Mouse (Mus musculus): ENCODE results near the gene Ddr1. TPM values are rescaled to one million over a fixed set of nuclear protein-coding genes. Genes with fewer than 3 reads are reported as not detected.

Gene Ddr1
- polyA plus RNA-seq, 1 experiment from 2014 or later = 89.1 TPM

DNA sequence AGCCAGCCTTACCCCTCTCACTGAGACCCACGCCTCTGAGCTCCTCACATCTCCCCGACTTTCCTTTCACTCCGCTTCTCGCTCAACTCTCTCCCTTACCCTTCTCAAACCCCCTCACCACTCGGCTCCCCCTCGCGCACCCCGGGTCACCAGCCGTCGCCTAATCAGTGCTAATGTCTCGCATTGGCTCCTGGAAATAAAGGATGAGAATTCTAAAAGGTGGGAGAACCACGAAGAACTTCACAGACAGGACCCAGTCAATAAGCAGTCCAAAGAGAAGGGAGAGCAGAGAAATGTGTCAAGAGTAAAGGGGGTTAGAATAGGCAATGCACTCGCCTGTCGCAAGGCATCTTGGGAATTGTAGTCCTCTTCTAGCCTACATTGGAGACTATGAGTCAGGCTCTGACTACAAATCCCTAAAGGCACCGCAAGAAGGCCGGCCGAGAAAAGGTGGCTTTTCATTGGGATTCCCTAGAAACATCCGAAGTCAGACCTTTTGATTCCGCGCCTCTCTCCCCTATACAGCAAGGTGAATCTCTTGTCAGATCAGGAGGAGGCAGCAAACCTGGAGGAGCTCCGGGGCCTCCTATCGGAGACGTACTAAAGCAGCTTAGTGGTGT is 30.9 kb downstream of the Ddr1 start, which contains the start of gene Gtf2h4:
Gene Gtf2h4, minus strand, starts transcription at position 324 of the 620 bp plus-strand sequence.
- no peaks in the 10 kb centered on the region for H3K27me3 ChIP-seq (ENCODE audit: insufficient read depth, low read length)
- H3K36me3 ChIP-seq (ENCODE audit: insufficient read depth, low read length) = no peaks in the 10 kb centered on the region
- peak within 1 kb of the TSS; percentile 69 for H3K9ac ChIP-seq (ENCODE audit: low read depth, low read length)
- TF ChIP-seq CTCF (IDR thresholded peaks at IDR 0.05; ENCODE audit: low read depth) = no peak
- DNase-seq (ENCODE audit: low spot score) (peak; percentile 98), ATAC-seq (replicated peaks; ENCODE audit: low FRiP score, low read depth) (peak; percentile 96)
- peak within 1 kb of the TSS; percentile 79 for H3K4me2 ChIP-seq (ENCODE audit: low read length)
- 1% methylated on average over 23 of the region's 23 CpGs for WGBS
- H3K4me3 ChIP-seq (replicated peaks; ENCODE audit: low read depth, low read length) = peak within 1 kb of the TSS; percentile 55
- H3K4me1 ChIP-seq (replicated peaks; ENCODE audit: insufficient read depth, low read length) = peaks cover 4% of the 10 kb centered on the region; the same call in 1 of the 2 replicates
- H3K27ac ChIP-seq = no peak within 1 kb of the TSS
- H3K9me3 ChIP-seq (replicated peaks; ENCODE audit: low read length) = no peaks in the 10 kb centered on the region

DNA sequence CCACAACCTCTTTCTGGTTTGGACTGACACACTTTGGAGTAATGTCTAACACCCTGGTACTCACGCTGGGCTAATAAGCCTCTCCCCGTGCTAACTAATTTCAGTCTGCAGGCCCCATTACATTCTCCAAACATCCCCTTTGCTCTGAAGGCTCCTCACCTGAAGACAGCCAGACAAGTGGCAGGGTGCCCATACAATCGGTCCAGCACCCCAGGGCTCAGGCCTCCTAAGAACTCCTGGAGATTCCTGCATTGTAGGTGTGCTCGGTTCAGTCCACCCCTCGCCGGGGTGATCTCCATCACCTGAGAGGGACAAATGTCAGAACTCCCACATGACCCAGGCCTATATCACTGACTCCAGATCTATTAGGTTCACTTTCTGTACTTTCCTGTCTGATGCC is 31.9 kb downstream of the Ddr1 start:
- H3K4me1 ChIP-seq (replicated peaks; ENCODE audit: insufficient read depth, low read length) = peaks cover 8% of the 10 kb centered on the region; the same call in 1 of the 2 replicates
- H3K27ac ChIP-seq = no peak overlapping the region
- H3K36me3 ChIP-seq (ENCODE audit: insufficient read depth, low read length) = no peaks in the 10 kb centered on the region
- H3K9me3 ChIP-seq (replicated peaks; ENCODE audit: low read length) = no peaks in the 10 kb centered on the region
- H3K4me3 ChIP-seq (replicated peaks; ENCODE audit: low read depth, low read length) = no peak overlapping the region
- ATAC-seq (replicated peaks; ENCODE audit: low FRiP score, low read depth) = no peak
- H3K27me3 ChIP-seq (ENCODE audit: insufficient read depth, low read length) = no peaks in the 10 kb centered on the region
- TF ChIP-seq CTCF (IDR thresholded peaks at IDR 0.05; ENCODE audit: low read depth) = no peak
- WGBS = 85% methylated on average over 6 of the region's 6 CpGs
- no peak for DNase-seq (ENCODE audit: low spot score)
- H3K9ac ChIP-seq (ENCODE audit: low read depth, low read length) = peak overlapping the region; percentile 69; the same call in 1 of the 2 replicates
- H3K4me2 ChIP-seq (ENCODE audit: low read length) = no peak overlapping the region; the same call in 1 of the 2 replicates

DNA sequence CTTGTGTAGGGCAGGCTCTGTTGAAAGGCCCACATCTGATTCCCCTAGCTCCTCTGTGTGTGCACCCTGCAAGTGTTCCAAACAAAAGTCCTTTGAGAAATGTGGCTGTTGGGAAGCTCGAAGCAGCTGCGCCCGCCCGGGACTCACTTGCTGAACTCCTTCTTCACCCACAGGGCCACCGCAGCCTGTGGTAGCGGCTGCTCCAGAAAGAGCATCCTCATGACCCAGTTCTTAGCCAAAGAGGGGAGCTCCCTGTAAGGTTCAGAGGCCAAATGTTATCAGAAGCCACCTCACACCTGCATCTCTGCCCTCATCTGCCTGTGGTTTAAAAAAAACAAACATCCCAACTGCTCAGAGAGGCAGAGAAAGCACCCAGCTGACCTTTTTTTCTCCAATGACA is 32.6 kb downstream of the Ddr1 start:
- Histone ChIP-seq H3K27ac (no peak overlapping the region), H3K4me3 (replicated peaks; ENCODE audit: low read depth, low read length) (no peak overlapping the region), H3K9me3 (replicated peaks; ENCODE audit: low read length) (no peaks in the 10 kb centered on the region), H3K4me2 (ENCODE audit: low read length) (no peak overlapping the region), H3K9ac (ENCODE audit: low read depth, low read length) (no peak overlapping the region), H3K4me1 (replicated peaks; ENCODE audit: insufficient read depth, low read length) (peaks cover 10% of the 10 kb centered on the region), H3K27me3 (ENCODE audit: insufficient read depth, low read length) (no peaks in the 10 kb centered on the region), H3K36me3 (ENCODE audit: insufficient read depth, low read length) (no peaks in the 10 kb centered on the region)
- TF ChIP-seq CTCF (IDR thresholded peaks at IDR 0.05; ENCODE audit: low read depth) = no peak
- WGBS = 94% methylated on average over 6 of the region's 6 CpGs
- no peak for DNase-seq (ENCODE audit: low spot score)
- no peak for ATAC-seq (replicated peaks; ENCODE audit: low FRiP score, low read depth)

DNA sequence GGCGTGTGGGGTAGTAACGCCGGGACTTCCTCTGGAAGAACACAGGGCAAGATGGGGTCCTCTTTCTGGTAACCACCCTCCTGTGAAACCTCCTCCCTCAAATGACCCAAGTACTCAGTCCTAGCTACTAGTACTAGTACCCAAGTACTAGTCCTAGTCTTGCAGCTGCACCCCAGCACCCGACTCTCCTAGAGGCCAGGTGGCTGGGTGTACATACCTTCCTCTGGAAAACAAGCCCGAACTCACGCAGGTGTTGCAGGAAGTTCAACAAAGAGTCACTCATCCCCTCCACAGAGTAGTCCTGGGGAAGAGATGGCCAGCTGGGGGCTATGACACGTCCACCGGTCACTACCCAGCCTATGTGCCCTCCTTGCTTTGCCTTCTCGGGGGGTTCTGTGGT is 34.7 kb downstream of the Ddr1 start:
- H3K4me3 ChIP-seq (replicated peaks; ENCODE audit: low read depth, low read length) = no peak overlapping the region
- H3K4me2 ChIP-seq (ENCODE audit: low read length) = no peak overlapping the region
- H3K9ac ChIP-seq (ENCODE audit: low read depth, low read length) = no peak overlapping the region
- TF ChIP-seq CTCF (IDR thresholded peaks at IDR 0.05; ENCODE audit: low read depth) = no peak
- no peak for DNase-seq (ENCODE audit: low spot score)
- no peaks in the 10 kb centered on the region for H3K27me3 ChIP-seq (ENCODE audit: insufficient read depth, low read length)
- no peaks in the 10 kb centered on the region for H3K9me3 ChIP-seq (replicated peaks; ENCODE audit: low read length)
- H3K27ac ChIP-seq = no peak overlapping the region
- no peak for ATAC-seq (replicated peaks; ENCODE audit: low FRiP score, low read depth)
- no peaks in the 10 kb centered on the region for H3K36me3 ChIP-seq (ENCODE audit: insufficient read depth, low read length)
- H3K4me1 ChIP-seq (replicated peaks; ENCODE audit: insufficient read depth, low read length) = peaks cover 15% of the 10 kb centered on the region
- 93% methylated on average over 9 of the region's 9 CpGs for WGBS

DNA sequence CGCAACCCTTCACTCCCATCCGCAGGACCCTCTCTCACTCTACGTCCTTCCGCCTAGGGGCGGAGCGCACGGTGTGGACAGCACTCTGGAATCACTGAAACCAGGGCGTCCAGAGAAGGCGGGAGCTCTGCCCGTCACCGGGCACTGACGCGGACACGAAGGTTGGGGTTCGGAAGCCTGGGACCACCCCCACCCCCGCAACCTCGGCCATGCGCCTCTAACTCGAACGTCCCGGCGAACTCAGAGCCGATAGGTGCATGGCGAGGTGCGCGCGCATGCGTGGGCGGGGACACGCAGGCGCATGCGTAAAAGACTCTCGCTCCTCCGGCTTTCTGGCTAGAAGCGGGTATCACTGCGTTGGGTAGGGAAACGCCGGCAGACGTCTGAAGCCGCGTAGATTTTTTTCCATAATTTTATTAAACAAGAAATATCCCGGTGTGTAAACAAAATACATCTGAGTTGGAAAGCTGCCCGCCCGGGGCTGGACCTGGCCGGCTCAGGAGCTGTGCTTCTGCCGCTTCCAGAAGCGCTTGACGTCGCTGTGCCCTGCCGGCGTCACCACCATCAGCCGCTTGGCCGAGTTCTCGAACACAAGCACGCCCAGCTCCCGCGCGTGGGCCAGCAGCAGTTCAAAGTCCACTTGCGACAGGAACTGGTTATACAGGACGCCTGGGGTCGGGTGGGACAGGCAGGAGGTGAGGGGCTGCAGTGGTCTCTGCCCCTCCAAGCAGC is 36.9 kb downstream of the Ddr1 start, which contains the start of gene Vars2:
Gene Vars2, minus strand, starts transcription at position 259 of the 732 bp plus-strand sequence.
- ATAC-seq (replicated peaks; ENCODE audit: low FRiP score, low read depth) (peak; percentile 84), DNase-seq (ENCODE audit: low spot score) (peak; percentile 96)
- WGBS = under 1% methylated on average over 61 of the region's 61 CpGs
- Histone ChIP-seq H3K27me3 (ENCODE audit: insufficient read depth, low read length) (no peaks in the 10 kb centered on the region), H3K36me3 (ENCODE audit: insufficient read depth, low read length) (peaks cover 13% of the 10 kb centered on the region; the same call in 1 of the 2 replicates), H3K9ac (ENCODE audit: low read depth, low read length) (peak within 1 kb of the TSS; percentile 77), H3K27ac (peak within 1 kb of the TSS; percentile 87), H3K4me3 (replicated peaks; ENCODE audit: low read depth, low read length) (peak within 1 kb of the TSS; percentile 64), H3K4me2 (ENCODE audit: low read length) (peak within 1 kb of the TSS; percentile 95), H3K9me3 (replicated peaks; ENCODE audit: low read length) (no peaks in the 10 kb centered on the region), H3K4me1 (replicated peaks; ENCODE audit: insufficient read depth, low read length) (peaks cover 12% of the 10 kb centered on the region)
- TF ChIP-seq CTCF (IDR thresholded peaks at IDR 0.05; ENCODE audit: low read depth) = 0 out of 2 replicates have a peak, but pooled peaks have one; percentile 1

DNA sequence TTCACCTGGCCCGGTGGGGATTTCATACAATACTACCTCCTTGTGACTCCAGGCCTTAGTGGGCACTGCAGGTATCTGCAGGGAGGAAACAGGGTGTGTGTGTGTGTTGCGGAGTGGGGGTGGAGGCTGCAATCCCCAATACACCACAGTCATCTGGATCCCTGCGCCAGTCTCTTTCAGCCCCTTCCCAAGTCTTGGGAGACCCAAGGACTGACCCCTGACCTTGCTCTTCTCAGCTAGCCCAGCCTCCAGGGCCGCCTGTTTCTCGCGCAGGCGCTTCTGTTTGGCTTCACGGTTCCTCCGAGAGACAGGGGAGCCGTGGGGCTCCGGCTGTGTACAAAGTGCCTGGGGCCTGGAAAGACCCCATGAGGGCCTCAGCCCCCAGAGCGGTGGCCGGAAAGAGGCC is 37.6 kb downstream of the Ddr1 start:
- WGBS = 3% methylated on average over 13 of the region's 13 CpGs
- no peak for TF ChIP-seq CTCF (IDR thresholded peaks at IDR 0.05; ENCODE audit: low read depth)
- Histone ChIP-seq H3K27ac (peak overlapping the region; percentile 87), H3K4me2 (ENCODE audit: low read length) (peak overlapping the region; percentile 95), H3K9me3 (replicated peaks; ENCODE audit: low read length) (no peaks in the 10 kb centered on the region), H3K4me1 (replicated peaks; ENCODE audit: insufficient read depth, low read length) (peaks cover 12% of the 10 kb centered on the region), H3K27me3 (ENCODE audit: insufficient read depth, low read length) (no peaks in the 10 kb centered on the region), H3K36me3 (ENCODE audit: insufficient read depth, low read length) (peaks cover 15% of the 10 kb centered on the region; the same call in 1 of the 2 replicates), H3K9ac (ENCODE audit: low read depth, low read length) (peak overlapping the region; percentile 77), H3K4me3 (replicated peaks; ENCODE audit: low read depth, low read length) (peak overlapping the region; percentile 64)
- DNase-seq (ENCODE audit: low spot score) (peak; percentile 31), ATAC-seq (replicated peaks; ENCODE audit: low FRiP score, low read depth) (no peak; the same call in none of the 2 replicates)
